Mouse (Mus musculus): Measurements from ENCODE around the gene Abca13. TPM values are rescaled to one million over a fixed set of nuclear protein-coding genes. Genes with fewer than 3 reads are reported as not detected.

Abca13 gene
- polyA plus RNA-seq, 1 experiment: not detected

DNA sequence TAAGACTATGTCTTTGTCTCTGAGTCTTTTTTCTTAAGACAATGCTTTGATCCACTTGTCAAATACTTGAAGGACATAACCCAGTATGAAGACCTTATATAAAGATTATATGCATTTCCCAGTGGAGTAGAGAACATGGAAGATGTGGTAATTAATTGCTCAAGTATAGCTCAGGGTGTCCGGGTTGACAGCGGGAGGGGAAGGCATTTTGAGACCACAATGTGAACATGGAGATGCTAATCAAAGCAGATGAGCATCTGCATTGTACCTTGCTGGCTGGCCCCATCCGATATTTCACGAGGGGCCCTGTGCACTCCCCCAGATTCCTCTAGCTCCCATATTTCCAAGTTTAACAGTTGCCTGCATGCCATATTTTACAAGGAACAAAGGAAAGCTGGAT is 383.2 kb downstream of the Abca13 start:
- TF ChIP-seq EP300 (IDR thresholded peaks at IDR 0.05; ENCODE audit: insufficient read depth, low read depth, low read length) (no peak), POLR2A (IDR thresholded peaks at IDR 0.05; ENCODE audit: insufficient read depth, low read length) (no peak), CTCF (IDR thresholded peaks at IDR 0.05; ENCODE audit: low read depth, low read length) (no peak)
- no peak overlapping the region for H3K4me3 ChIP-seq (ENCODE audit: low read depth, low read length)
- H3K27ac ChIP-seq (ENCODE audit: insufficient read depth, low read length): no peak overlapping the region
- H3K9me3 ChIP-seq (replicated peaks; ENCODE audit: control insufficient read depth, insufficient read depth, low read length, poor library complexity, severe bottlenecking): no peaks in the 10 kb centered on the region; the same call in 1 of the 2 replicates
- peaks cover 3% of the 10 kb centered on the region for H3K4me1 ChIP-seq (ENCODE audit: control insufficient read depth, insufficient read depth, low read length)
- H3K27me3 ChIP-seq (ENCODE audit: control insufficient read depth, insufficient read depth, low read length, poor library complexity, severe bottlenecking): no peaks in the 10 kb centered on the region
- H3K9ac ChIP-seq (ENCODE audit: low read depth, poor library complexity, severe bottlenecking): no peak overlapping the region
- H3K36me3 ChIP-seq (ENCODE audit: control insufficient read depth, insufficient read depth, low read length, poor library complexity, severe bottlenecking): no peaks in the 10 kb centered on the region

DNA sequence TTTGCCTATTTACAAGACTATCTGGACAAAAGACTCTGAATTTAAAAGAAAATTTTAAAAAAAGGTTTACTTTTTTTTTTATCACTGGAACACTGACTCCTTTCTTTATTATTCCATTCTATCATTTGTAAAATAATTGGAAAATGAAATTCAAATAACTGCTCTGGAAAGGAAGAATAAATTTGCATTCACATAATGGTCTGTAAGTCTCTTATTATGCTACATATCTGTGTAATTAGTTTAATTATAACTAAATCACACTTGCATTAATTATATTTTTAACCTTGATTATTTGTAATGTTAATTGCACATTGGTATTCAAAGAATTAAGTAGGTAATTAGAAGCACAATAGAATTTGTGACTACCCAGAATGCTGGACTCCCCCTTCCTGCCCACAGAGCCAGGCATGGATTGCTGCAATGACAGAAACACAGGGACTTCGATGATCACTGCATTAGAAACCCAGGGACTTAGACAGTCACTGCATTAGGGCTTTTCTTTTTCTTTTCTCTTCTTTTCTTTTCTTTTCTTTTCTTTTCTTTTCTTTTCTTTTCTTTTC is 400.1 kb downstream of the Abca13 start:
- Histone ChIP-seq H3K27me3 (ENCODE audit: control insufficient read depth, insufficient read depth, low read length, poor library complexity, severe bottlenecking) (no peaks in the 10 kb centered on the region), H3K4me1 (ENCODE audit: control insufficient read depth, insufficient read depth, low read length) (no peaks in the 10 kb centered on the region), H3K4me3 (ENCODE audit: low read depth, low read length) (no peak overlapping the region), H3K36me3 (ENCODE audit: control insufficient read depth, insufficient read depth, low read length, poor library complexity, severe bottlenecking) (no peaks in the 10 kb centered on the region), H3K9me3 (replicated peaks; ENCODE audit: control insufficient read depth, insufficient read depth, low read length, poor library complexity, severe bottlenecking) (peaks cover 5% of the 10 kb centered on the region; the same call in 1 of the 2 replicates), H3K9ac (ENCODE audit: low read depth, poor library complexity, severe bottlenecking) (no peak overlapping the region), H3K27ac (ENCODE audit: insufficient read depth, low read length) (no peak overlapping the region)
- TF ChIP-seq POLR2A (IDR thresholded peaks at IDR 0.05; ENCODE audit: insufficient read depth, low read length) (no peak), CTCF (IDR thresholded peaks at IDR 0.05; ENCODE audit: low read depth, low read length) (no peak), EP300 (IDR thresholded peaks at IDR 0.05; ENCODE audit: insufficient read depth, low read depth, low read length) (no peak)

DNA sequence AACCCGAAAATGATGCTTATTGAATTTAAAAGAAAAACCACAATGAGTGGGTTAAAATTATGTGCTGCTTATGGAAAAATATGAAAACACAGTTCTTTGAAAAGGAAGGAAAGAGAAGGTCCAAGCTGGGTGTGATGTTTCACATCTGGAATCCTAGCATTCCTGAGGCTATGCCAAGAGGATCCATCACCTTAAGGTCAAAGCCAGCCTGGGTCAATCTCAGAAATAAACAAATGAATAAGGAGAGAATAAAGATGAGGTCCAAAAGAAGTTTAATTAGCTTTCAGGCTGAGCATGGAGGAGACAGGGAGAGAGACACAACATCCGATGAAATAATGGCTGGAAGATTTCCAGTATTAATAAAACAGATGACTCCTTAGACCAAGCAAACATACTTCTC is 405.6 kb downstream of the Abca13 start:
- H3K27me3 ChIP-seq (ENCODE audit: control insufficient read depth, insufficient read depth, low read length, poor library complexity, severe bottlenecking): no peaks in the 10 kb centered on the region
- H3K27ac ChIP-seq (ENCODE audit: insufficient read depth, low read length): no peak overlapping the region
- H3K4me1 ChIP-seq (ENCODE audit: control insufficient read depth, insufficient read depth, low read length): no peaks in the 10 kb centered on the region
- H3K36me3 ChIP-seq (ENCODE audit: control insufficient read depth, insufficient read depth, low read length, poor library complexity, severe bottlenecking): no peaks in the 10 kb centered on the region
- H3K9ac ChIP-seq (ENCODE audit: low read depth, poor library complexity, severe bottlenecking): no peak overlapping the region
- TF ChIP-seq EP300 (IDR thresholded peaks at IDR 0.05; ENCODE audit: insufficient read depth, low read depth, low read length) (no peak), CTCF (IDR thresholded peaks at IDR 0.05; ENCODE audit: low read depth, low read length) (no peak), POLR2A (IDR thresholded peaks at IDR 0.05; ENCODE audit: insufficient read depth, low read length) (no peak)
- H3K4me3 ChIP-seq (ENCODE audit: low read depth, low read length): no peak overlapping the region
- no peaks in the 10 kb centered on the region for H3K9me3 ChIP-seq (replicated peaks; ENCODE audit: control insufficient read depth, insufficient read depth, low read length, poor library complexity, severe bottlenecking)

DNA sequence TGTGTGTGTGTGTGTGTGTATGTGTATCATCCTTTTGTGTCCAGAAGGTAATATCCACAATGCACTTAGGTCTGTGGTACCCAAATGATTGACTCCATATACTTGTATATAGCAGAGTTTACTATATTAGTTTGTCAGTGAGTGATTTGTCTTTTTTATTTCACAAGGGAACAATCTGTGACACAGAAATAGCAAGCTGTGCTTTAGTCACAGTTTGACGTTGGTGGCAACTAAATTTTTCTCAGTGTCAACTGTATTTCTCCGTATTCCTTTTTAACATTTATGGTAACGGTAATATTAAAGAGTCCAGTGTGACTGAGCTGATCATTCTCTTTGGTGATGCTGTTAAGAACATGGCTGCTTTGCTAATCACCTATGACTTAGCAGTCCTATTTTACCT is 409.4 kb downstream of the Abca13 start:
- no peak overlapping the region for H3K9ac ChIP-seq (ENCODE audit: low read depth, poor library complexity, severe bottlenecking)
- H3K4me1 ChIP-seq (ENCODE audit: control insufficient read depth, insufficient read depth, low read length): no peaks in the 10 kb centered on the region
- no peak overlapping the region for H3K4me3 ChIP-seq (ENCODE audit: low read depth, low read length)
- no peak overlapping the region for H3K27ac ChIP-seq (ENCODE audit: insufficient read depth, low read length)
- H3K36me3 ChIP-seq (ENCODE audit: control insufficient read depth, insufficient read depth, low read length, poor library complexity, severe bottlenecking): no peaks in the 10 kb centered on the region
- no peaks in the 10 kb centered on the region for H3K27me3 ChIP-seq (ENCODE audit: control insufficient read depth, insufficient read depth, low read length, poor library complexity, severe bottlenecking)
- no peaks in the 10 kb centered on the region for H3K9me3 ChIP-seq (replicated peaks; ENCODE audit: control insufficient read depth, insufficient read depth, low read length, poor library complexity, severe bottlenecking)
- TF ChIP-seq EP300 (IDR thresholded peaks at IDR 0.05; ENCODE audit: insufficient read depth, low read depth, low read length) (no peak), POLR2A (IDR thresholded peaks at IDR 0.05; ENCODE audit: insufficient read depth, low read length) (no peak), CTCF (IDR thresholded peaks at IDR 0.05; ENCODE audit: low read depth, low read length) (no peak)

DNA sequence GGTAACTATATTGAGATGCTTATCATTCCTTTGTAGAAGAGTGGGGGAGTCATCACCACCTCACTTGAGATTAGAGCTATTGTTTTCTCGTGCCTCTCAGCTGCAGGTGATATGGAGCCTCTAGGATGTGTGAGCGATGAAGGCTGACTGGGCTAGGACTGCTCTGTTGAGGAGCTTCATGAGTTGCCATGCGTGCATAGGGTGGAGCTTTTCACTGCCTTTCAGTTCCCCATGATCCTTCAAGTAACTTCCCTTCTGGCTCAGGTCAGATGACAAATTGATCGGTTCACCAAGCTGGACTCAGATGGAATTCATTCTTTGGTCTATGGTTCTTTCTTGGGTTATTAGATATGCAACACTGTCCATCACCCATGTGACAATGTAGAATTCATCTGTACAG is 410.4 kb downstream of the Abca13 start:
- Histone ChIP-seq H3K4me1 (ENCODE audit: control insufficient read depth, insufficient read depth, low read length) (no peaks in the 10 kb centered on the region), H3K9ac (ENCODE audit: low read depth, poor library complexity, severe bottlenecking) (no peak overlapping the region), H3K27me3 (ENCODE audit: control insufficient read depth, insufficient read depth, low read length, poor library complexity, severe bottlenecking) (no peaks in the 10 kb centered on the region), H3K27ac (ENCODE audit: insufficient read depth, low read length) (no peak overlapping the region), H3K9me3 (replicated peaks; ENCODE audit: control insufficient read depth, insufficient read depth, low read length, poor library complexity, severe bottlenecking) (no peaks in the 10 kb centered on the region), H3K4me3 (ENCODE audit: low read depth, low read length) (no peak overlapping the region), H3K36me3 (ENCODE audit: control insufficient read depth, insufficient read depth, low read length, poor library complexity, severe bottlenecking) (no peaks in the 10 kb centered on the region)
- TF ChIP-seq POLR2A (IDR thresholded peaks at IDR 0.05; ENCODE audit: insufficient read depth, low read length) (no peak), CTCF (IDR thresholded peaks at IDR 0.05; ENCODE audit: low read depth, low read length) (no peak), EP300 (IDR thresholded peaks at IDR 0.05; ENCODE audit: insufficient read depth, low read depth, low read length) (no peak)

DNA sequence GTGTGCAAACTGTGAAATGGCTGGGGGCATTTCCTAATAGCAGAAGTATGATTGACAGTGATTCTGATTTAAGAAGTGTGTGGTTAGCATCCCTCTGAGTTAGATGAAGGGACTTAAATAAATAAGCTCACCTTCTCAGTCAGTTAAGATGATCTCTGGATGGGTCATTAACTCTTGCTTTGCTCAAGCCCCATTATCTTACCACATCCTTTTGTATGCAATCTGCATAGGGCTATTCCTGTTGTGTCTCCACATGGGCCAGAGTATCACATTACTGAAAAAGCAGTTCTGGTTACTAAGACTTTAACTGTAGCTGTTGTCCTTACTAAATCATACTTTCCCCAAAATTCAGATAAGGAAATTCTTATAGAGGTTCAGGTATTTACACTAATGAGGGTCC is 416.5 kb downstream of the Abca13 start:
- no peaks in the 10 kb centered on the region for H3K9me3 ChIP-seq (replicated peaks; ENCODE audit: control insufficient read depth, insufficient read depth, low read length, poor library complexity, severe bottlenecking)
- no peaks in the 10 kb centered on the region for H3K4me1 ChIP-seq (ENCODE audit: control insufficient read depth, insufficient read depth, low read length)
- H3K36me3 ChIP-seq (ENCODE audit: control insufficient read depth, insufficient read depth, low read length, poor library complexity, severe bottlenecking): no peaks in the 10 kb centered on the region
- no peak overlapping the region for H3K4me3 ChIP-seq (ENCODE audit: low read depth, low read length)
- no peak for TF ChIP-seq EP300 (IDR thresholded peaks at IDR 0.05; ENCODE audit: insufficient read depth, low read depth, low read length)
- no peak for TF ChIP-seq CTCF (IDR thresholded peaks at IDR 0.05; ENCODE audit: low read depth, low read length)
- no peak for TF ChIP-seq POLR2A (IDR thresholded peaks at IDR 0.05; ENCODE audit: insufficient read depth, low read length)
- no peak overlapping the region for H3K9ac ChIP-seq (ENCODE audit: low read depth, poor library complexity, severe bottlenecking)
- no peaks in the 10 kb centered on the region for H3K27me3 ChIP-seq (ENCODE audit: control insufficient read depth, insufficient read depth, low read length, poor library complexity, severe bottlenecking)
- no peak overlapping the region for H3K27ac ChIP-seq (ENCODE audit: insufficient read depth, low read length)
